Mouse (Mus musculus): Measurements from ENCODE around the gene Pdap1.
"Not testable (repeated sequence)": the region's sequence is repeated elsewhere in the genome, so short reads cannot be mapped to it uniquely, and the experiment has no call there.

Pdap1 gene

DNA sequence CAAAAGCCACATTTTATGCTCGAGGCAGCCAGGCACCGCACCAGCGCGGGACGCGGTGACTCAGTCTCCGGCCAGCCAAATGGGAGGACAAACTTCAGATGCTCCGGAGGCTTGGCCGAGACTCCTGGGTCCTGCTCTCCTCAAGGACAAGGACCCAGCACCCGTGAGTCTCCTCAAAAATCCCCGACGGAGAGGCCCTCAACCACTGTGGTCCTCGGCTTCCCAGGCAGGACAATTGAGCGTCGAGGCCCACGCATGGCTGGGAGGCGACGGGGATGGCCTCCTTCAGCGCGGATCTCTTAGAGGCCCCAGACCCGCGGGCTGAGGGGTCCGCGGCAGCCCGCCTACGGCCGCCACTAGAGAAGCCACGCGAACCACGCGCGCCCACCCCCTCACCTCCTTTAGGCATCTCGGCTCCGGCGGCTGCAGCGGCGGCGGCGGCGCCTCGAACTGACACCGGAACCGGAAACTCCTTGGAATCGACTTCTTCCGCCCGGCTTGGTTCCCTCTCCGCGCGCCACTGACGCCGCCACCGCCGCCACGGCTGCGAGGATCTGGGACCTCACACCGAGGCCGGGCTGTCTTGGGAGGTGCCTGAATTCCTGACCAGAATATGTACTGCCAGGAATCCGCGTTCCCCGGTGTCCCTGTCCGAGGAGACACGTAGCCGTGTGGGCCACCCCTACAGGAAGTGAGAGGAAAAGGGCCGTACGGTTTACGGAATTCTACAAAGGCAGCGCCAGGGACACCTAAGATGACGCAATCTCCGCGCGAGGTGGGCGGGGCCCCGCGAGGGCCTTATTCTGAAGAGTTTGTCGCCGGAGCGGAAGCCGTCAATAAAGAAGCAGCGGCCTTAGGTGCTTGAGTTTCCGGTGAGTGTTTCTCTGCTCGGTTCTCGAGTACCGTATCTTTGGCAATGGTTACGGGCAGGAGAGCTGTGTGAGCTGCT is at the start of gene Pdap1, which contains the start of gene Bud31:
TSS of gene Pdap1 (minus strand) at position 668 of the 949 bp plus-strand sequence.
TSS of gene Bud31 (plus strand) at position 792 of the 949 bp plus-strand sequence.
- DNase-seq (ENCODE audit: low spot score): peak; percentile 97

DNA sequence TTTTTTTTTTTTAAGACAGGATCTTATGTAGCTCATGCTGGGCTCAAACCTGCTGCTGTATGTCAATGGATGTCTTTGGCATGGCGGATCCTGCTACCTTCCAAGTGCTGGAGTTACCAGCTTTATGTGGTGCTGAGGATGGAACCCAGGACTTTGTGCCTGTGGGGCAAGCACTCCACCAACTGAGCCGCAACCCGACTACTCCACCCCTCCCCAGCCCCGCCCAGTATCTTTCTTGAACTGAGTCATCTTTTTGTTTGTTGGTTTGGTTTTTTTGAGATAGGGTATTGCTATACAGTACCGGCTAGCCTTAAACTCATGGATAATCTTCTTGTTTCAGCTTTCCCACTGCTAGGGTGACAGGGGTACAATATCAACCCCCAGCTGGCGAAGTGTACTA is 49.4 kb upstream of the Pdap1 start:
- no peak for DNase-seq (ENCODE audit: low spot score)

DNA sequence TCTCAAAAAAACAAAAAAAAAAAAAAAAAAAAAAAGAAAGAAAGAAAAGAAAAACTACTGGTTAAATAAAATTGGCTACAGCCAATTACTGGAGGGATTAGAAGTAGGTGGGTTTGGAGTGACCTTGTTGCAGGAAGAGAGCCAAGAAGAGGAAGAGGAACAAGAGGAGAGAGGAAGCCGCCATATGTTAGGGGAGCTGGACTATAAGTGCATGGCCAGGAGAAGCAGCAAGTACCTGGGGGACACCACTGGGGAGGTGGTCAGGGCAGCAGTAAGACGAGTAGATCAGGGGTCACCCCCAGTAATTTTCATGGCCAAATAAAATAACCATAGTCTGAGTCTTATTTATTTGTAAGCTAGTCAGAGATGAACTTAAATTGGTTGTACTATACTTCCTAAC is 45.2 kb upstream of the Pdap1 start:
- no peak for DNase-seq (ENCODE audit: low spot score)

DNA sequence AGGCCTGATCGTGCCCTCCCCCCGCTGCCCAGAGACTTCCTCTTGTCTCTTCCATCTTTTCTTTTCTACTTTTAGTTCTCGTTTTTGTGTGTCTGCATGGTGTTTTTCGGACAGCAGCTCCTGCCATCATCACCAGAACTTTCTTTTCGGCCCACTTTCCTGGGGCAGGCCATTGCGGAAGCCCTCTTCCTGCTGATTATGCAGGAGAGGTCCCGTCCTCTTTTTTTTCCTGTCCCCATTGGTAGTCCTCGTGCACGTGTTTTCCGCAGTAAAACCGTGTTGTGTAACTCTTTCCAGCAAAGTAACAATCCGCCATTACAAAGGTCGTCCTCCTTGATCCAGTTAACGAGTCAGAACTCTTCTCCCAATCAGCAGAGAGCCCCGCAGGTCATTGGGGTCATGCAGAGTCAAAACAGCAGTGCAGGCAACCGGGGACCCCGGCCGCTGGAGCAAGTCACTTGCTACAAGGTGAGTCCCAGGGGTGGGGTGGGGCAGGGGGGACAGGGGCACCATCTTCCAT is 38.5 kb upstream of the Pdap1 start:
- DNase-seq (ENCODE audit: low spot score): no peak

DNA sequence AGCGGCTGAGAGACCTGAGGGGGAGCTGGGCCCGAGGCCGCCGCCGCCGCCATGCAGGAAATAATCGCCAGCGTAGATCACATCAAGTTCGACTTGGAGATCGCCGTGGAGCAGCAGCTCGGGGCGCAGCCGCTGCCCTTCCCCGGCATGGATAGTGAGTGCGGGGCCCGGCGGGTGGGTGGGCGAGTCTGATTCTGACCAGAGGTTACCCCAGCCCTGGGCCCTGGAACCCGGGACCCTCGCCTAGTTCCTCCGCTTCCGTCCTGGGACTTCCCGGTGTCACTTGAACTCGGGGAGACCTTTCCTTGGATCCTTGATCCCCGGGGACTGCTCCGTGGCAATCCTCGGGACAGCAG is 27.2 kb upstream of the Pdap1 start:
- DNase-seq (ENCODE audit: low spot score): no peak

DNA sequence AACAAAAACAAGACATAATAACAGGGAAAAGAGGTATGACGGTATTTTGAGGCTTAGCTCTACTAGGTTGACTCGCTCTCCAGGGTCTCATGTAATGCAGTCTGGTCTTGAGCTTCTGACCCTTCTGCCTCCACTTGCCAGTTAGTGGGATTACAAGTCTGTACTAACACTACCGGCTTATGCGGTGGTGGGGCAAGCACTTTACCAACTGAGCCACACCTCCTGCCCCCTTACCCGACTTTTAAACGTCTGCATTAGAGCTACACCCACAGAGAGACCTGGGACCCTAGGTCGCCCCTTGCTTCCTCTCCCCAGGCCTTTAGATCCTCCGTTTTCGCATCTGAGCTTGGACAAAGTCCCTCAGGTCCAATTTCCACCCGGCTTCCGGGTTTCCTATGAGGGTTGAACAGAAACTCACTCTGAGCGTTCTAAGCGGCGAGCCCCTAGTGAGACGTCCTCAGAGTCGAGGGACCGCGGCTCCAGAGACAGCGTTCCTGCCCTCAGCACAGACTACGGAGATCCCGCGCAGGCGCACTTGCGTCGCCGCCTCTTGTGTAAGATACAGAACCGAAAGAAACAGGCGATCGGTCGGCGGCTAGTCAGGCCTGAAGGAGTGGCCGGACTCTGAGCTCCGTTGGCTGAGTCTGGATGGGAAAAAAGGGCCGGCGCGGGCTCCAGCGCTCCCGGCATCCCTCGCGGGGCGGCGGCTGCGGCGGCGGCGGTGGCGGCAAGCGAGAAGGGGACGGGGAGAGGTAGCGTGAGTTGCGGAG is 26.7 kb upstream of the Pdap1 start, which contains the start of the genes Ptcd1 and Cpsf4:
TSS of gene Ptcd1 (minus strand) at position 573 of the 770 bp plus-strand sequence.
TSS of gene Cpsf4 (plus strand) at position 678 of the 770 bp plus-strand sequence.
- DNase-seq (ENCODE audit: low spot score): peak; percentile 100

DNA sequence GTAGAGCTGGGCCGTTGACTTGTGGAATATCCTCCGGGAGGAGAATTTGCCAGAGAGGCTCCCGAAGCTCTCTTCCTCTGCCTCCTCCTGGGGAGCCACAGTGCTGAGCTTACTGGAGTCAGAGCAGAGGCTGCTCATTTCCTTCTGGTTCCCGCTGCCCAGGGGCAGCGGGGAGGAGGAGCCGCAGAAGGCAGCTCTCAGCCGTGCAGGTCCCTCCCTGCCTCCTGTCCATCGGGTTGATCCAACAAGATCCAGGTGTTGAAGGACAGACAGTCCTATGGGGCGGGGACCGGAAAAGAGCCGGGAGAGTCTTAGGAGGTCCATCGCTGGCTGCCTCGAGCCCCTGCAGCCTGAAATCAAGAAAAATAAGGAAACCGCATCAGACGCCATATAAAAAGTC is 25.1 kb upstream of the Pdap1 start:
- DNase-seq (ENCODE audit: low spot score): no peak

DNA sequence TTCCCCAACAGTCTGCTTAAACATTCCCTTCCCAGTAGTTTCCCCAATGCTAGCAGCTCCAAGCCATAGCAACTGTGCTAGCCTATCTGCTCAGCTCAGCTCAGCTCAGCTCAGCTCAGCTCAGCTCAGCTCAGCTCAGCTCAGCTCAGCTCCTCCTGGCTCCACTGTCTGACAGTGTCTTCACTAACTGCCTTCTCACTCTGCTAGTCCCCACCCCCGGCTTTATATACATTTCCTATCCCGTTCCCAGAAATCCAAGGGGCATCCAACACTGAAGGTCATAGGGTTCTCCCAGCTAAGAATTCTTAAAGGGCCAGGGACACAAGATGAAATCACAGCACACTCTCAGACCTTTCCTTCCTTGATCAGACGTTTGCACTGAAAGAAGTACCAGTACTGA is 24.7 kb upstream of the Pdap1 start:
- no peak for DNase-seq (ENCODE audit: low spot score)

DNA sequence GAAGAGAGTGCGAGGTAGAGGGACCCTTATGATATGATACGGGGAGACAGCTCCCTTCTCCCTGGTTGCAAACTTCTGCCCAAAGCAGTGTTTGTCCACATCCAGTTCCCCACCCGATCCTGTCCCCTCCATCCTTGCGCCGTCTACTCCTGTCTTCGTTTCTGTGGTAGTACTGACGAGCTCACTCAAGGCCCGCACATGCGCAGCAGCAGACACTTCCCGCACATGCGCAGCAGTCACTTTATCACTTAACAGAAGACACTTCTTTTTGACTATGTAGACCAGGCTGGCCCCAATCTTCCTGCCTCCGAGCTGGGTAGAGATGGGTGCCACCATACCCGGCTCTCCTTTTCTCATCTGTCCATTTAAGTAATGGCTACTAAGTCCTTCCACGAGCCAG is 21.3 kb upstream of the Pdap1 start:
- no peak for DNase-seq (ENCODE audit: low spot score)

DNA sequence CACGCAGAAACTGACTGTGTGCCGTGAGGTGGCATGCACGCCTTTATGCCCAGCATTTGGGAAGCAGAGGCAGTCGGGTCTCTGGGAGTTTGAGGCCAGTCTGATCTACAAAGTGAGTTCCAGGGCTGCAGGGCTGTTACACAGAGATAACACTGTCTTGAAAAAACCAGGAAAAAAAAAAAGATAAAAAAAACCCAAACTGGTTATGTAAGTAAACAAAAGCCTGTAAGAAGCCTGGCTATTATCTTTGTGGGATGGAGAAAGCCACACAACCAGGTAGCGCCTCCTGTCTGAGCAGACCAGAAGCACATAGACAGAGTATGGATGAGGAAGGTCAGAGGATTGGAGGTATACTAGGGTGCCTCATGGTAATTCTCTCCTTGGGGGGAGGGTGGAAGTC is 12.7 kb upstream of the Pdap1 start:
- DNase-seq (ENCODE audit: low spot score): no peak

DNA sequence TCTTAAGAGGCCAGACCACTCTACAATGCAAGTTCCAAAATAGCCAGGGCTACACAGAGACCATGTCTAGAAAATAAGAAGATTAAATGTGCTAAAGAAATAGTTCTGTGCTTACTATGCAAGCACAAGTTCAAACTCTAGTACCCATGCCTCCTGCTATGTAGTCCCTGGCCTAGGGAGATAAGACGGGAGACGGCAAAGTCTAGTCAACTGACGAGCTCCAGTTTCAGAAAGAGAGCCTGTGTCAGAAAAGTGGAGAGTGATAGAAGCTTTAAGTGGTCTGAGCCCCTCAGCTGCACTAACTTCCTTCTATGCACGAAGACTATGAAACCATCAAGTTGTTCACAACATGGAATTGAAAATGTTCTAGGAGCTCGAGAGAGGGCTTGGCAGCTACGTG is 9.3 kb upstream of the Pdap1 start:
- DNase-seq (ENCODE audit: low spot score): no peak

DNA sequence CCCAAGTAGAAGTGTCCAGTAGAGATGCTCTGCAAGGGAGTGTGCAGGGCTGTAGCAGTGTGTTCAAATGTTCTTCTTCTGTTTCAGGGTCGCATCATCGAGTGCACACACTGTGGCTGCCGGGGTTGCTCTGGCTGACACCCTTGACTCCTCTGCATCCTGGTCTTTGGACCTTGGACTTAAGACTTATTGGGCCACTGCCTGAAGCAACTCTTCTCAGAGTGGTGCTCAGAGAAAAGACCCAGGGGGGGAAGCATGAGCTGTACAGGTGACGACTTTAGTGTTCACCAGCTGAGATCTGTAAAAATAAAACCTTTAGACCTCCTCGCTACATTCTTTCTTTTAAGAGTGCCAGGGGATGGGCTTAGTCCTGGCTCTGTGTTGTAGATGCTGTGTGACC is 7.7 kb upstream of the Pdap1 start:
- no peak for DNase-seq (ENCODE audit: low spot score)

DNA sequence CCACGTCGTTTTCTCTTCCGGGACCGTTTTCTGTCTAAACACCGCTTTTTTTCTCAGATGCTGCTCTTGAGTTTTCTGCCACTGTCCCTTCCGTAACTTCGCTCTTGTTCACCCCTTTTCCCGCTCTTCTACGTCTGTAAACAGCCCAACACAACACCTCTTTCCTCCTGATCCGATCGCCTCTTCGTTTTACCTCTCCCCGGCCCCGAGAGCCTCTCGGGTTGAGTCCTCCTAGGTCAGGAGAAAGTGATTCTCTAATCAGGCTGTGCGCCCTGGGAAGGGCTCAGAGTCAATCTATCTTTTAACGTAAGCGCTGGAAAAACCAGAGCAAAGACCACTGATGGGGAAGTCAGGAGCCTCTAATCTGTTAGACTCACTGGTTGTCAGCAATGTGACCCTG is 573 bp upstream of the Pdap1 start:
- DNase-seq (ENCODE audit: low spot score): no peak

DNA sequence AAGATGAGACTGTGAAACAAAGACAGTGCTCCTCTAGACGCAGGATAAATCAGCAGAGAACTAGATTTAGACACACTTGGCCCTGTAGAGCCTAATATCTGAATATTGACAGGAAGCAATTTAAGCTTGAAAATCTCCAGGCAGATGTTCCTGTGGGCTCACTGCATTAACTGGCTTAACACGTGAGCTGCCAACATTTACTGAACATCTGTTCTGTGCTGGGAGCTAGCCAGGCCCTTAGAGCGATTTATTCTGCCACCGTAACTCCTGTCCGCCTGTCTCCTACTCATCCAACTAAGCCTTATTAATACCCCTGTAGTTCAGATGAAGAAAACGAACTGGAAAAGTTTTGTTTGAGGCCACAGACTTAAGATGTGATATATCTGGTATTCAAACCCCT is 1.2 kb downstream of the Pdap1 start:
- peak; percentile 35 for DNase-seq (ENCODE audit: low spot score)

DNA sequence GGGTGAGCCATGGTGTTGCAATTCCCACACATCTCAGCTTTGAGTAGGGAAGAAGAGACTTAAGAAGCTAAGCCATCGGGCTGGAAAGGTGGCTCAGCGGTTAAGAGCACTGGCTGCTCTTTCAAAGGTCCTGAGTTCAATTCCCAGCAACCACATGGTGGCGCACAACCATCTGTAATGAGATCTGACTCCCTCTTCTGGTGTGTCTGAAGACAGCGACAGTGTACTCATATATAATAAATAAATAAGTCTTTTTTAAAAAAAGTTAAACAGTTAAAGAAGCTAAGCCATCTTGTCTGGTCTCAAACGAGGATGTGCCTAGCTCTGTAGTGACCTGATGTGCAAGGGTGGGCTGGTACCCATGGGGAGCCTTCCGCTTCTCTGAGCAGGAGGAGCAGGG is 6.8 kb downstream of the Pdap1 start:
- not testable (repeated sequence) for DNase-seq (ENCODE audit: low spot score)

DNA sequence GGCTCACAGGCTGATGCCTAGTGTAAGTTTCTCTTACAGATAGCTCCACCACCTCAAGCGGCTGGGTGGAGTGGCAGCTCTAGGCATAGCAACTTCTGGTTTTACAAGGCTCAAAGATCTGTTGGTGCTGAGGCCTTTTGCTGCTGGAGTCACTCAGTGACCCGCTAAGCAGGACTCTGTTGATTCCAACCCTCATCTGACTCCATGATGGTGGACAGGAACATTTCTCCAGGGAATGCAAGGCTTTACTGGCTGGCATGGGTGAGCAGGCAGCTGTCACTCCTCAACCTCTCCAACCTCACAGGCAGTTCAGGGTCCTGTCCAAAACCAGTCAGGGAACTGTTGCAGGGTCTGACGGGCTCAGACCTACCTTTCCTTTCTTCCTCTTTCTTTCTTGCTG is 9.0 kb downstream of the Pdap1 start:
- no peak for DNase-seq (ENCODE audit: low spot score)

DNA sequence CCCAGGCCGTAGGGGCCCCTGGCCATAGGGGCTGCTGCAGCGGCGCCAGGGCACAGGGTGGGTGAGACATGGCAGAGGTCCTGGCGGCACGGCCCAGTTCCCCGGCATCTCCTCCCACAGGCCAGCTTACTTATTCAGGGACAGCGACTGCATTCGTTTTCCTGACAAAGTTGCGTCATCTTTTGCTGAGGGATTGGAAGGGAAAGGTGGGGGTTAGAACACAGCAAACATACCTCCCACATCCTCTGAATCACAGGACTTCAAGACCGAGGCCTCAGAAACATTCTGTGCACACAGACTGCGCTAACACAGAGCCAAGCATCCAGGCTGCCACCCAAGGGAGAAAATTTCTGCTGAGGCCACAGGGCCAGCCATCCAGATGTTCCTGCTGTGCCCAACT is 9.8 kb downstream of the Pdap1 start:
- DNase-seq (ENCODE audit: low spot score): no peak

DNA sequence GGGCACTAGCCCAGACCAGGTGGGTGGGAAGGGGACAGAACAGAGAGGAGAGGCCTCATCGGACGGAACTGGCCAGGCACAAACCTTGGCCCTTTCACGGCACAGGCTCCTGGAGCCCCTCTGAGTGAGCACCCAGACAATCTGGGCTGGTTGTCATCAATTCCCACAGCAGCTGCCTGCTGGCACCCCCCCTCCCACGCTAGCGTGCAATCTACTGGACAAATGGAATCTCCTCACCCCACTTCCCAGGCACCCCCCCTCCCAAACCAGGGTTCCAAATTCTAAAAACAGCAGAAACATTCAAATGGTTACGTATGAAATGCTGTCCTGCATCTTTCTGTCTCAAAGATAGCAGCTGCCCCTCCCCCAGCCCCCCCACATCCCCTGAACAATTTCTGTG is 10.3 kb downstream of the Pdap1 start:
- not testable (repeated sequence) for DNase-seq (ENCODE audit: low spot score)

DNA sequence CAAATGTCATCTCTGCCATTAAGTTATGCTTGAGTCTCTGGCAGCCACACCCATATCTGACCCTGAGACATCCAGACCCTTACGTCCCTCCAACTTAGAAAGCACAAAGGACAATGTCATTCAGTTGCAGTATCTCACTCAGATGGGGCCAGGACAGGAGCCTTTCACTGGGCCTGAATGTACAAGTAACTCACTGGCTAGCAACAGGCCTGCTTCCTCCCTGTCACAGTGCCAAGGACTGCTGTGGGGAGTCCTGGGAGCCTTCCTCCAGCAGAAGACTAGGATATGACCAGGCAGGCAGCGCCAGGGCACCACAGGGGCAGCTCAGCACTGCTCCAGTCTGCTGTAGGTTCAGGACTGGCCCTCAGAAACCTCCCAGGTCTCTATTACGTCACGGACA is 10.9 kb downstream of the Pdap1 start:
- no peak for DNase-seq (ENCODE audit: low spot score)

DNA sequence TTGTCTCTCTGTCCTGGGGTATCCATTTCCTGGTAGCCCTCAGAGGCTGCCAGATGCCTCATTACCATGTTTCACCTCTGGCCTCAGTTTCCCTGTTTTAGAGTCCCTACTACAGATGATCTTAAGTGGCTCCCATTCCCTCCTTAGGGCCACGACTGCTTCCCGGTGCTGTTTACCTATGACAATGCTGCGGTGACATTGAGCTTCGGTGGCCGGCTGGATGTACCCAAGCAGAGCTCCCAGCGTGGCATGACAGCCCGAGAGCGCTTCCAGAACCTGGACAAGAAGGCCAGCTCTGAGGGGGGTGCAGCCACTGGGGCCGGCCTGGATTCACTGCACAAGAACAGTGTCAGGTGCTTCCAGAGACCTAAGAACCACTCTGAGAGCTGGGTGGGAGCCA is 13.5 kb downstream of the Pdap1 start:
- DNase-seq (ENCODE audit: low spot score): no peak

DNA sequence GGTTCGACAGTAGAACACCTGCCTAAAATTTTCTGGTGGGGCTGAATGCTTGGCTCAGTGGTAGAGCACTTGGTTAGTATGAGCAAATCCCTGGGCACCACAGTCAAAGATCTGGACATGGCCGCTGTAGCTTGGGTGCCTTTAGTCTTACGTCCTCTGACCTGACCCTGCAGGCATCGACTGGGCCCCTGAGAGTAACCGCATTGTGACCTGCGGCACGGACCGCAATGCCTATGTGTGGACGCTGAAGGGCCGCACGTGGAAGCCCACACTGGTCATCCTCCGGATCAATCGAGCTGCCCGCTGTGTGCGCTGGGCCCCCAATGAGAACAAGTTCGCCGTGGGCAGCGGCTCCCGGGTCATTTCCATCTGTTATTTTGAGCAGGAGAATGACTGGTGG is 16.6 kb downstream of the Pdap1 start:
- no peak for DNase-seq (ENCODE audit: low spot score)

DNA sequence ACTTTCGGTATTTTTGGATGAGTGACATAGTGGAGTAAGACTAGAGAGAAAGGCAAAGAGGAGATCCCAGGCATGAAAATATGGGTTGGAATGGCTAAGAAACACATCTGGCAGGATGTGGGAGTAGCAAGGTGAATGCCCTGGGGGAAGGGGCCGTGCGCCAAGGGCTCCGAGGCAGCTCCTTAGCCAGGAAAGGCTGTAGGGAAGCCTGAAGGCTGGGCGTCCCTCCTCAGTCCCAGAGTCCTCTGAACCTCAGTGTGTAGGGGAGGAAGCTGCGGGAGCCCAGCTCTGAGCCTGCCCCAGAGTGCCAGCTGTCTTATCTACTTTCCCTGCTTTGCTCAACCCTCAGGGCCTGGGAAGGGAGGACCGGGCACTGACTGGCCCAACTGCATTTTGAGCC is 19.1 kb downstream of the Pdap1 start:
- no peak for DNase-seq (ENCODE audit: low spot score)

DNA sequence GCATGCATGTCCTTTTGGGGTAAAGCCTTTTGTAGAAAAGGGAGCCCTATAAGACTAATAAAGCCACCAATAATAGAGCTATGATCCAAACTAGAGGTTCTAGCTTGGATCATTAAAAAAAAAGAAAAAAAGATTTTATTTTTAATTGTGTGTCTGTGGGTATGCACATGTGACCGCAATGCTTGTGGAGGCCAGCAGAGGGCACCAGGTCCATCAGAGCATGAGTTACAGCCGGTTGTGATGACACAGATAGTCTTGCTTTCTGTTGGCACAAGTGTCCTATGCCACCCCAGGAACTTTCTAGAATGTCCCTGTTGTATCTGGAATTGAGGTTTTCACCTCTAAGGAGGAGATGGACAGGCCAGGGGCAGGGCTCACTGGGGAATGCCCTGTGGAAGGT is 20.7 kb downstream of the Pdap1 start:
- DNase-seq (ENCODE audit: low spot score): no peak

Data from retina, embryonic 14.5 days (tissue).